Mouse (Mus musculus): ENCODE results near the gene Bud23.

GRCm38 (mm10) chr5:135021814-135022213 lies 42.9 kb downstream of the Bud23 start:
- TF ChIP-seq CTCF (IDR thresholded peaks at IDR 0.05; ENCODE audit: borderline replicate concordance, control insufficient read depth, extremely low read depth, insufficient read depth, low read length, poor library complexity) = no peak
- no peak for TF ChIP-seq POLR2A (IDR thresholded peaks at IDR 0.05; ENCODE audit: control insufficient read depth, extremely low read depth, insufficient read depth, low read length, poor library complexity)
